Mouse (Mus musculus): ENCODE measurements around the gene Per3. TPM values are rescaled to one million over a fixed set of nuclear protein-coding genes. Genes with fewer than 3 reads are reported as not detected.

Per3 gene
- polyA plus RNA-seq, 1 experiment: 2.1 TPM

DNA sequence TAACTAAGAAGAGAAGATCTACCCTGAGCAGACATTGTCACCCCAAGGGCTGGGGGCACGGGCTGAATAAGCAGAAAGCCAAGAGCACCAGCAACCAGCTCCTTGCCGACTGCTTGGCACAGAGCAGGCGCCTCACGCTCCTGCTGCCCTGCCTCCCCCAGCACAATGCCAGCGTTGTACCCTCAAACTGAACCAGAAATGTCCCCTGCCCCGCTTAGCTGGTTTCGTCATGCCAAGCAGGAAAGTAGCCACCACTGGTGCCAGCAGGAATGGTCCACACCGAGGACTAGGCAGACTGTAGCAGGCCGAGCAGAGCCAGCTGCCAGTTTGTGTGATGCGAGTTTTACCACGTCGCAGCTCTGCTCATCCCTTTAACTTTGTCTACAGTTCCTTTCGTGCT, 37.5 kb upstream of the Per3 start:
- Histone ChIP-seq H3K27me3 (ENCODE audit: control insufficient read depth, insufficient read depth, insufficient read length) (peaks cover 36% of the 10 kb centered on the region), H3K79me2 (ENCODE audit: control insufficient read depth, insufficient read depth) (no peaks in the 10 kb centered on the region), H3K36me3 (ENCODE audit: control insufficient read depth, insufficient read depth) (no peaks in the 10 kb centered on the region)

DNA sequence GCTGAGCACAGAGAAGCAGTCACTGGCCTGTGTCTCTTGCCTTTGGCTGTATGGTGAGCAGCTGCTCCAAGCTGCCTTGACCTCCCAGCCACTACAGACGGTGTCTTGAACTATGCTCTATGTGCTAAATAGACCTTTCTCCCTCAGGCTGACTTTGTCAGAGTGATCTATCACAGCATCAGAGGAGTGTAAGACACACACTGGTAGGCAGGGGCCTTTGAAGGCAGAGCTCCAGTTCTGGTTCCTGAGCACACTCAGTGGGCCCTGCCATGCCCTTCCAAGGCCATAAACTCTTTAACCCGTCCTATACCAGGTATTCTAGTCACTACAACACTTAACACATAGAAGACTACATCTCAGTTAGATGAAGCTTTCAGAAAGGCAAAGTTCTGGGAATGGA, 36.9 kb upstream of the Per3 start:
- Histone ChIP-seq H3K79me2 (ENCODE audit: control insufficient read depth, insufficient read depth) (no peaks in the 10 kb centered on the region), H3K4me2 (ENCODE audit: low read depth) (no peak overlapping the region), H3K27me3 (ENCODE audit: control insufficient read depth, insufficient read depth, insufficient read length) (peaks cover 40% of the 10 kb centered on the region), H3ac (ENCODE audit: control insufficient read depth, insufficient read length) (no peak overlapping the region), H3K4me3 (no peak overlapping the region), H3K36me3 (ENCODE audit: control insufficient read depth, insufficient read depth) (no peaks in the 10 kb centered on the region)
- TF ChIP-seq MYOD1 (IDR thresholded peaks at IDR 0.05; ENCODE audit: control insufficient read depth in 1 of 3, insufficient read length in 2 of 3, low read depth in 2 of 3) (no peak), E2F4 (IDR thresholded peaks at IDR 0.05; ENCODE audit: insufficient read depth) (no peak), USF1 (IDR thresholded peaks at IDR 0.05; ENCODE audit: low read depth) (no peak), MYOG (IDR thresholded peaks at IDR 0.05; ENCODE audit: control insufficient read depth in 1 of 3, insufficient read depth in 1 of 3, insufficient read length in 2 of 3, low read depth in 2 of 3) (no peak), REST (IDR thresholded peaks at IDR 0.05; ENCODE audit: insufficient read depth, insufficient read length) (no peak), POLR2A (IDR thresholded peaks at IDR 0.05; ENCODE audit: insufficient read length, low read depth) (no peak), MAX (IDR thresholded peaks at IDR 0.05; ENCODE audit: low read depth) (no peak), CEBPB (IDR thresholded peaks at IDR 0.05; ENCODE audit: insufficient read depth, poor library complexity, severe bottlenecking) (no peak), SRF (IDR thresholded peaks at IDR 0.05; ENCODE audit: control insufficient read depth, insufficient read length, low read depth) (no peak), TCF12 (IDR thresholded peaks at IDR 0.05; ENCODE audit: insufficient read depth, poor library complexity, severe bottlenecking) (no peak), TCF3 (IDR thresholded peaks at IDR 0.05; ENCODE audit: insufficient read length, low read depth) (no peak), POLR2AphosphoS2 (IDR thresholded peaks at IDR 0.05; ENCODE audit: insufficient read length, low read depth) (no peak)

More for the DNA sequence above, 37.5 kb upstream of the Per3 start:
- Histone ChIP-seq H3K4me3 (no peak overlapping the region), H3K4me2 (ENCODE audit: low read depth) (no peak overlapping the region), H3ac (ENCODE audit: control insufficient read depth, insufficient read length) (no peak overlapping the region)
- TF ChIP-seq CEBPB (IDR thresholded peaks at IDR 0.05; ENCODE audit: insufficient read depth, poor library complexity, severe bottlenecking) (no peak), SRF (IDR thresholded peaks at IDR 0.05; ENCODE audit: control insufficient read depth, insufficient read length, low read depth) (no peak), TCF3 (IDR thresholded peaks at IDR 0.05; ENCODE audit: insufficient read length, low read depth) (no peak), E2F4 (IDR thresholded peaks at IDR 0.05; ENCODE audit: insufficient read depth) (no peak), MYOG (IDR thresholded peaks at IDR 0.05; ENCODE audit: control insufficient read depth in 1 of 3, insufficient read depth in 1 of 3, insufficient read length in 2 of 3, low read depth in 2 of 3) (no peak), REST (IDR thresholded peaks at IDR 0.05; ENCODE audit: insufficient read depth, insufficient read length) (no peak), POLR2A (IDR thresholded peaks at IDR 0.05; ENCODE audit: insufficient read length, low read depth) (no peak)

DNA sequence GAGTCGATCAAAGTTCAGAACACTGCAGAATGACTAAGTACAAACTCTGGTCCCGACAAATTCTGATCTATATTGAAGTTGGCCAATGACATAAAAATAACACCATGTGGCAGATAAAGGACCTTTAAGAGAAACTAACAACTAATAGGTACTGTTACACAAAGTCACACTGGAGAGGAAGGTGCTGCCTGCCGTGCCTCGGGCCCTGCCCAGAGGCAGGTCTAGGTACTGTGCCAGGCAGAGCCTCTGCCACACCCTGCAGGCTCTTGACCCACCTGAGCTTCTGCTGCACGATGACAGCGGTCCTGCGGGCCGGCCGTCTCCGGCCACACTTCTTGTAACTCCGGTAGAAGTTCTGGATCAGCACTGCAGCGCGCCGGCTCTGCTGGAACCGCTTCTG, 30.4 kb upstream of the Per3 start:
- H3K4me2 ChIP-seq (ENCODE audit: low read depth): no peak overlapping the region
- H3K79me2 ChIP-seq (ENCODE audit: control insufficient read depth, insufficient read depth): no peaks in the 10 kb centered on the region
- no peak for TF ChIP-seq E2F4 (IDR thresholded peaks at IDR 0.05; ENCODE audit: insufficient read depth)
- no peak for TF ChIP-seq POLR2AphosphoS2 (IDR thresholded peaks at IDR 0.05; ENCODE audit: insufficient read length, low read depth)
- TF ChIP-seq MYOD1 (IDR thresholded peaks at IDR 0.05; ENCODE audit: control insufficient read depth in 1 of 3, insufficient read length in 2 of 3, low read depth in 2 of 3): no peak
- TF ChIP-seq POLR2A (IDR thresholded peaks at IDR 0.05; ENCODE audit: insufficient read length, low read depth): no peak
- no peak for TF ChIP-seq TCF12 (IDR thresholded peaks at IDR 0.05; ENCODE audit: insufficient read depth, poor library complexity, severe bottlenecking)
- TF ChIP-seq MYOG (IDR thresholded peaks at IDR 0.05; ENCODE audit: control insufficient read depth in 1 of 3, insufficient read depth in 1 of 3, insufficient read length in 2 of 3, low read depth in 2 of 3): no peak
- no peak overlapping the region for H3K4me3 ChIP-seq
- H3K36me3 ChIP-seq (ENCODE audit: control insufficient read depth, insufficient read depth): no peaks in the 10 kb centered on the region
- no peak overlapping the region for H3ac ChIP-seq (ENCODE audit: control insufficient read depth, insufficient read length)
- H3K27me3 ChIP-seq (ENCODE audit: control insufficient read depth, insufficient read depth, insufficient read length): peaks cover 57% of the 10 kb centered on the region

DNA sequence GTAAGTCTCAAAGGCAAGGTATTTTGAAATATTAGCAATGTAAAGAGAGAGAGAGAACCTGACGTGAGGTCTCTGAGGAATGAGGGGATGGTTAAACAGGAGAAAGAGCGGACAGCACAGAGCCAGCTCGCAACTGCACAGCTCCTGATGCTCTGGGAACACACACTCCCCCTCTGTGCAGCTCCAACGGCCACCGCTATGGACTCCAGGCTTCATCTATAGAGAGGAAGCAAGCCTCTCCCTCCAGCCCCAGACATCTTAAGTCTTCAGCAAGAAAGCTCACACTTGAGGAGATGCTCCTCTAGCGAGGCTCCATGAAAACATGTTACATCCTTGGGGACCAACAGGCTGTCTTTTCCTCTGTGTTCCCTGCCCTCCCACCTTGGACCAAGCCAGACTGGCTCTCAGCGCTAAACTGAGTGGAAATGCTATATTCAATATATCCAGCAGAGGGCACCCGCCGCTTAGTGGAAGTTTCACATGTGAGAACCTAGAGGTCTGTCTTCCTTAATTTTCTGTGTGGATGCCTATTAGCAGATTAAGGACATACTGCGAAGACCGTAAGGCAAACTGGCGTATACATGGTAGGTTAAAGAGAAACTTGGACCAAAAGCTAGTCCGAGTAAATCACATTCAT, 28.8 kb upstream of the Per3 start:
- Histone ChIP-seq H3K4me2 (ENCODE audit: low read depth) (no peak overlapping the region), H3K36me3 (ENCODE audit: control insufficient read depth, insufficient read depth) (no peaks in the 10 kb centered on the region), H3K27me3 (ENCODE audit: control insufficient read depth, insufficient read depth, insufficient read length) (peaks cover 66% of the 10 kb centered on the region), H3ac (ENCODE audit: control insufficient read depth, insufficient read length) (no peak overlapping the region), H3K79me2 (ENCODE audit: control insufficient read depth, insufficient read depth) (no peaks in the 10 kb centered on the region), H3K4me3 (no peak overlapping the region)
- TF ChIP-seq TCF3 (IDR thresholded peaks at IDR 0.05; ENCODE audit: insufficient read length, low read depth): no peak

DNA sequence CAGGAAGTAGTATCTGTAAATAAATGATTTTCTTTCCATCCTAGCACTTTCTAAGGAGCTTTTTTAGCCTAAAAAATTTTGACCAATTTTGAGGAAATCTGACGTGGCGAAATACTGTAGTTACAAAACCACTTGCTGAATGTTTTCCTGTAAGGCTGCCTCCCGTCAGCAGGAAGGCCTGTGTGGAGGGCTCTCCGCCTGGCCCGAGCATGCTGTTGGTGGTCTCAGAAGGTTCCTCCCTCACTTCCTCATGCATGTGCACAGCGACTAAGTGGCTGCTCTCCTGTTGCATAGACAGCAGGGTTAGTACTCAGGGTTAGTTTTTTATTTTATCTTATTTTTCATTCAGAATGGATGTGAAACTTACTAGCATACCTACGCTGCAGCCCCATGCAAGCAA, 26.5 kb upstream of the Per3 start:
- H3K79me2 ChIP-seq (ENCODE audit: control insufficient read depth, insufficient read depth): no peaks in the 10 kb centered on the region
- no peak overlapping the region for H3ac ChIP-seq (ENCODE audit: control insufficient read depth, insufficient read length)
- TF ChIP-seq REST (IDR thresholded peaks at IDR 0.05; ENCODE audit: insufficient read depth, insufficient read length) (no peak), TCF12 (IDR thresholded peaks at IDR 0.05; ENCODE audit: insufficient read depth, poor library complexity, severe bottlenecking) (no peak), USF1 (IDR thresholded peaks at IDR 0.05; ENCODE audit: low read depth) (no peak), TCF3 (IDR thresholded peaks at IDR 0.05; ENCODE audit: insufficient read length, low read depth) (no peak), MAX (IDR thresholded peaks at IDR 0.05; ENCODE audit: low read depth) (no peak), POLR2AphosphoS2 (IDR thresholded peaks at IDR 0.05; ENCODE audit: insufficient read length, low read depth) (no peak), MYOD1 (IDR thresholded peaks at IDR 0.05; ENCODE audit: control insufficient read depth in 1 of 3, insufficient read length in 2 of 3, low read depth in 2 of 3) (no peak), MYOG (IDR thresholded peaks at IDR 0.05; ENCODE audit: control insufficient read depth in 1 of 3, insufficient read depth in 1 of 3, insufficient read length in 2 of 3, low read depth in 2 of 3) (no peak), E2F4 (IDR thresholded peaks at IDR 0.05; ENCODE audit: insufficient read depth) (no peak), SRF (IDR thresholded peaks at IDR 0.05; ENCODE audit: control insufficient read depth, insufficient read length, low read depth) (no peak), CEBPB (IDR thresholded peaks at IDR 0.05; ENCODE audit: insufficient read depth, poor library complexity, severe bottlenecking) (no peak), POLR2A (IDR thresholded peaks at IDR 0.05; ENCODE audit: insufficient read length, low read depth) (no peak)
- no peak overlapping the region for H3K4me2 ChIP-seq (ENCODE audit: low read depth)
- H3K36me3 ChIP-seq (ENCODE audit: control insufficient read depth, insufficient read depth): no peaks in the 10 kb centered on the region
- H3K27me3 ChIP-seq (ENCODE audit: control insufficient read depth, insufficient read depth, insufficient read length): peaks cover 65% of the 10 kb centered on the region
- H3K4me3 ChIP-seq: no peak overlapping the region

Measured in myocyte (in vitro differentiated cells).